Mouse (Mus musculus) embryo, embryonic 11 days (tissue): ENCODE results near the gene Olfr728.

ENCODE experiments used
- DNase-seq: peaks from one replicate; pipeline ENCODE4 v3.0.0-alpha.2; 2015

The Olfr728 gene

DNA sequence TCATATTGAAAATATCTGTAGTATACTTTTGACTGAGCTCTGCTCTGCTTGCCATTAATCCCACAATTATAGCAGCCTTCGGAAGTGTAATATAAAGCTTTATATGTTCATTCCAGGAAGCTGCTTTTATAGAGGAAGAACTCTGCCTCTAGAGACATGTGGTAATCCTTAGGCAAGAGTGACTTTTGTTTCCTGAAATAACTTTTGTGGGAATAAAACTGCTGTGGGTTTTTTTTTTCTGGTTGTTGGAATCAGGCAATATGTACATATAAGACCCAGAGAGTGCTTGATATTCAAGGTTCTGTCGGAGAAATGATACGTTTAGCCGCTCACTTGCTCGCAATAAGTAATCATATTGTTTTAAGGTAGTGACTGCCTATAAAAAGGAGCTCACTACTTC lies at the start of gene Olfr728:
Gene Olfr728, minus strand, starts transcription at position 101 of the 400 bp plus-strand sequence.
- DNase-seq = no peak

DNA sequence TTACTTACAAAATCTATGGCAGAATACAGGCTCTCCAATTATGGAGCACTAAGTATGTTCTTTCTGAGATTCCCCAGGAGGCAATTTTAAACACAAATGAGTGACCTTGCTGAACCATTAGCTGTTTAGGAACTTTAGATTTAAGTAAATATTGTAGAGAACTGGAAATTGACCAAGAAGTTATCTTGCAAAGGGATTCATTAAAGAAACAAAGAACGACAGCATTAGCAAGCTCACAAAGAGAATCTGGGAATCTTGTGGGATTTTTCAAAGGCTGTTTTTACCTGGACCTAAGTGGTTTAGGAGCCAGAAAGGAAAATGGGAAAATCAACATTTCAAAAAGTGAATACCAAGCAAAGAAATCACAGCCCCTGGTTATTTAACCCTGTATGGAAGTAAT lies 45.6 kb upstream of the Olfr728 start, which contains the start of gene Olfr730:
Gene Olfr730, minus strand, starts transcription at position 101 of the 400 bp plus-strand sequence.
- DNase-seq = no peak

DNA sequence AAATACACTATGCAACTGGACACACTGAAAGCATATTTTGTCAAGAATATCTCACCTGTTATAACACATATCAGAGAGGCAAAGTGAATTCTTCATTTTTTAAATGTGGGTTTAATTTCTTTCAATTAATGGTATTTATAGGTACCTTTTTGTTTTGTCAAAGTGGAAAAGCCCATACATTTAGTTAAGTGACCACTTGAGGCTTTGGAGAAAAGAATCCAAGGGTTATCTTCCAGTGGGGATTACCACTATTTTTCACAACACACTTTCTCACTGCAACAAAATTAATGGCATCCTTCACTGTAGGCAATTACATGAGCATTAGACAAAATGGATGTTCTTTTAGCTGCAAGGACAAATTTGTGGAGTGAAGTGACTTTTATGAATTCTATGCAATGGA lies 10.3 kb upstream of the Olfr728 start, which contains the start of gene Olfr729:
Gene Olfr729, minus strand, starts transcription at position 101 of the 400 bp plus-strand sequence.
- no peak for DNase-seq

DNA sequence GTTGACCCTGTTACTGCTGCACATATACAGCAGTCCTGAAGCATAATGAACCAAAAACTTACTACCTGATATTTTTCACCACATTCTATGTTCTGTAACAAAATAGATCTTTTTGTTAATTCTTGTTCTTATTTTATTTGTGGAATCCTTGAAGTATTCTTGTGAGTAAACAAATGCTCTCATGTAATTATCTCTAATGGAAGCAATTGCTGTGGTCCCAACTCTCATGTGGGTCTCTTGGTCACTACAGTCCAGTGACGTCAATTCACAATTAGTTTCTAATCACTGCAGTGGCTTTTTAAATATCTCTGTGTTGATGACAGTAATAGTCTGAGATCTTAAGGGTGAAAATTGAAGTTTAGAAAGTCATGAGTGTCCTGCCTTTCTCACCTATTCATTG lies 19.6 kb downstream of the Olfr728 start, which contains the start of gene Olfr727:
Gene Olfr727, plus strand, starts transcription at position 301 of the 400 bp plus-strand sequence.
- DNase-seq = no peak

DNA sequence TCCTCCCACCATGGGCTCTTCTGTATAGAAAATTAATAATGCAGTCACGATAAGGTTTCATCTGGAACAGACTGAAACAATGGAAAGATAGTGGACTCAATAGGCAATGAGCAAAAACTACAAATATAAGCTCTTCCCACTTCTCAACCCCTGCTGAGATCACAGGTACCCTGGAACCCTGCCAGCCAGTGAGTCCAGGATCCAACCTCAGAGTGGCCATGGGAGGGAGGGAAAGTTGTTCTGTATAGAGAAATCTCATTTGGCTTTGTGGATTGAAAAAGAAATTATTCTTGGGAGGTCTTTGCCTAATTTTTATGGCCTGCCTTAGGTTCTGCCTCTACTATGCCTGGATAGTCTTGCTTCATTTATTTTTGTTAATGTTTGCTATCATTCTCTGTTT lies 51.6 kb downstream of the Olfr728 start, which contains the start of gene Olfr726:
Gene Olfr726, minus strand, starts transcription at position 101 of the 400 bp plus-strand sequence.
- DNase-seq = no peak
